Mouse (Mus musculus): ENCODE measurements around the gene Zfp790. TPM values are rescaled to one million over a fixed set of nuclear protein-coding genes. Genes with fewer than 3 reads are reported as not detected.

Zfp790 gene
- total and polyA plus RNA-seq, 2 experiments, result 1.4 to 7.2 TPM

GRCm38 (mm10) chr7:29880056-29880455 lies 64.1 kb downstream of the Zfp790 start:
- DNase-seq (ENCODE audit: extremely low read depth, low read depth, low spot score), result no peak
- TF ChIP-seq CTCF (IDR thresholded peaks at IDR 0.05; ENCODE audit: low read depth, low read length) (no peak), POLR2A (IDR thresholded peaks at IDR 0.05; ENCODE audit: extremely low read depth, insufficient read depth, low read length) (no peak)

More at GRCm38 (mm10) chr7:29880056-29880455, 64.1 kb downstream of the Zfp790 start:
- Histone ChIP-seq H3K27me3 (ENCODE audit: control insufficient read depth, insufficient read depth, low read length) (peaks cover 2% of the 10 kb centered on the region; the same call in 1 of the 2 replicates), H3K36me3 (ENCODE audit: control insufficient read depth, insufficient read depth, low read length) (peaks cover 9% of the 10 kb centered on the region), H3K79me2 (ENCODE audit: control insufficient read depth, insufficient read depth, low read length) (no peaks in the 10 kb centered on the region), H3K9ac (ENCODE audit: low read depth, low read length) (no peak overlapping the region), H3K27ac (replicated peaks; ENCODE audit: insufficient read depth, low read depth, low read length) (no peak overlapping the region), H3K4me3 (ENCODE audit: insufficient read depth, low read depth, low read length) (no peak overlapping the region), H3K4me1 (ENCODE audit: control insufficient read depth, insufficient read depth, low read length) (no peaks in the 10 kb centered on the region)
- 83% methylated on average over 7 of the region's 7 CpGs for WGBS

Other genes with a start within 250 kb of the Zfp790 start
- not detected in 2 replicates for gene Catsperg2, start 89.1 kb upstream of the Zfp790 start, total RNA-seq (2014; rRNA removed)
- gene Catsperg2, start 89.1 kb upstream of the Zfp790 start, polyA plus RNA-seq (2012; rRNA removed), result not detected in 2 replicates
- gene Zfp84, start 47.6 kb upstream of the Zfp790 start, total RNA-seq (2014; rRNA removed), result 4.3 and 4.7 TPM in 2 replicates
- gene Zfp84, start 47.6 kb upstream of the Zfp790 start, polyA plus RNA-seq (2012; rRNA removed), result 1.4 and 1.5 TPM in 2 replicates
- 1.3 and 1.5 TPM in 2 replicates for gene Zfp30, start 32.1 kb upstream of the Zfp790 start, total RNA-seq (2014; rRNA removed)
- gene Zfp30, start 32.1 kb upstream of the Zfp790 start, polyA plus RNA-seq (2012; rRNA removed), result 1.1 and 1.8 TPM in 2 replicates
- gene Zfp940, start 37.6 kb downstream of the Zfp790 start, total RNA-seq (2014; rRNA removed), result 0.54 and 0.65 TPM in 2 replicates
- gene Zfp940, start 37.6 kb downstream of the Zfp790 start, polyA plus RNA-seq (2012; rRNA removed), result 0.09 and 0.12 TPM in 2 replicates
- 2.8 and 3.7 TPM in 2 replicates for gene Zfp420, start 43.9 kb downstream of the Zfp790 start, total RNA-seq (2014; rRNA removed)
- 0.34 and 0.50 TPM in 2 replicates for gene Zfp420, start 43.9 kb downstream of the Zfp790 start, polyA plus RNA-seq (2012; rRNA removed)
- 3.6 and 4.6 TPM in 2 replicates for gene Zfp27, start 90.5 kb downstream of the Zfp790 start, total RNA-seq (2014; rRNA removed)
- gene Zfp27, start 90.5 kb downstream of the Zfp790 start, polyA plus RNA-seq (2012; rRNA removed), result 1.1 and 1.3 TPM in 2 replicates
- gene Zfp383, start 92.1 kb downstream of the Zfp790 start, total RNA-seq (2014; rRNA removed), result 2.4 and 3.2 TPM in 2 replicates
- gene Zfp383, start 92.1 kb downstream of the Zfp790 start, polyA plus RNA-seq (2012; rRNA removed), result 0.36 and 0.51 TPM in 2 replicates
- 2.4 and 2.6 TPM in 2 replicates for gene Zfp74, start 138.0 kb downstream of the Zfp790 start, total RNA-seq (2014; rRNA removed)
- 2.3 and 2.7 TPM in 2 replicates for gene Zfp74, start 138.0 kb downstream of the Zfp790 start, polyA plus RNA-seq (2012; rRNA removed)
- gene Zfp568, start 167.8 kb downstream of the Zfp790 start, total RNA-seq (2014; rRNA removed), result 8.7 and 8.8 TPM in 2 replicates
- gene Zfp568, start 167.8 kb downstream of the Zfp790 start, polyA plus RNA-seq (2012; rRNA removed), result 4.3 and 4.9 TPM in 2 replicates
- gene Zfp14, start 235.3 kb downstream of the Zfp790 start, total RNA-seq (2014; rRNA removed), result 1.1 TPM in 2 replicates
- 0.49 and 0.65 TPM in 2 replicates for gene Zfp14, start 235.3 kb downstream of the Zfp790 start, polyA plus RNA-seq (2012; rRNA removed)